Mouse (Mus musculus): ENCODE data around the gene Olfr815. TPM values are rescaled to one million over a fixed set of nuclear protein-coding genes. Genes with fewer than 3 reads are reported as not detected.

Olfr815 gene
- not detected in 4 replicates for total RNA-seq (2023; ENCODE audit: inconsistent age)

GRCm38 (mm10) chr10:129905767-129906166 is at the start of gene Olfr815:
TSS of gene Olfr815 (minus strand) at chr10:129905867.

GRCm38 (mm10) chr10:129949000-129949399 is 43.3 kb upstream of the Olfr815 start, which contains the start of gene Olfr818:
TSS of gene Olfr818 (minus strand) at chr10:129949100.

GRCm38 (mm10) chr10:129915497-129915896 is 9.8 kb upstream of the Olfr815 start, which contains the start of gene Olfr816:
TSS of gene Olfr816 (minus strand) at chr10:129915597.

GRCm38 (mm10) chr10:129879751-129880150 is 25.9 kb downstream of the Olfr815 start, which contains the start of gene Olfr814:
TSS of gene Olfr814 (minus strand) at chr10:129879851.

GRCm38 (mm10) chr10:129855067-129855466 is 50.6 kb downstream of the Olfr815 start, which contains the start of gene Olfr813:
TSS of gene Olfr813 (plus strand) at chr10:129855367.

Other genes starting within 250 kb of the Olfr815 start
- not detected in 4 replicates for gene Olfr800, start 248.2 kb downstream of the Olfr815 start, total RNA-seq (2023; ENCODE audit: inconsistent age)
- gene Olfr801, start 232.0 kb downstream of the Olfr815 start, total RNA-seq (2023; ENCODE audit: inconsistent age), result not detected in 4 replicates
- gene Olfr802, start 217.7 kb downstream of the Olfr815 start, total RNA-seq (2023; ENCODE audit: inconsistent age), result not detected in 4 replicates
- gene Olfr803, start 211.6 kb downstream of the Olfr815 start, total RNA-seq (2023; ENCODE audit: inconsistent age), result not detected in 4 replicates
- gene Olfr804, start 202.7 kb downstream of the Olfr815 start, total RNA-seq (2023; ENCODE audit: inconsistent age), result not detected in 4 replicates
- gene Olfr805, start 176.5 kb downstream of the Olfr815 start, total RNA-seq (2023; ENCODE audit: inconsistent age), result not detected in 4 replicates
- gene Olfr806, start 163.9 kb downstream of the Olfr815 start, total RNA-seq (2023; ENCODE audit: inconsistent age), result not detected in 4 replicates
- not detected in 4 replicates for gene Olfr807, start 148.1 kb downstream of the Olfr815 start, total RNA-seq (2023; ENCODE audit: inconsistent age)
- not detected in 4 replicates for gene Olfr808, start 140.4 kb downstream of the Olfr815 start, total RNA-seq (2023; ENCODE audit: inconsistent age)
- gene Olfr809, start 131.2 kb downstream of the Olfr815 start, total RNA-seq (2023; ENCODE audit: inconsistent age), result not detected in 4 replicates
- gene Olfr810, start 111.0 kb downstream of the Olfr815 start, total RNA-seq (2023; ENCODE audit: inconsistent age), result not detected in 4 replicates
- gene Olfr811, start 101.5 kb downstream of the Olfr815 start, total RNA-seq (2023; ENCODE audit: inconsistent age), result not detected in 4 replicates
- not detected in 4 replicates for gene Olfr812, start 59.8 kb downstream of the Olfr815 start, total RNA-seq (2023; ENCODE audit: inconsistent age)
- not detected in 4 replicates for gene Olfr813, start 50.5 kb downstream of the Olfr815 start, total RNA-seq (2023; ENCODE audit: inconsistent age)
- not detected in 4 replicates for gene Olfr814, start 26.0 kb downstream of the Olfr815 start, total RNA-seq (2023; ENCODE audit: inconsistent age)
- not detected in 4 replicates for gene Olfr816, start 9.7 kb upstream of the Olfr815 start, total RNA-seq (2023; ENCODE audit: inconsistent age)
- gene Olfr818, start 43.2 kb upstream of the Olfr815 start, total RNA-seq (2023; ENCODE audit: inconsistent age), result not detected in 4 replicates
- not detected in 4 replicates for gene Olfr819, start 61.4 kb upstream of the Olfr815 start, total RNA-seq (2023; ENCODE audit: inconsistent age)
- gene Olfr247, start 70.3 kb upstream of the Olfr815 start, total RNA-seq (2023; ENCODE audit: inconsistent age), result not detected in 4 replicates
- gene Gm10310, start 79.2 kb upstream of the Olfr815 start, total RNA-seq (2023; ENCODE audit: inconsistent age), result not detected in 4 replicates
- gene Olfr820, start 106.8 kb upstream of the Olfr815 start, total RNA-seq (2023; ENCODE audit: inconsistent age), result not detected in 4 replicates
- not detected in 4 replicates for gene Olfr821, start 124.5 kb upstream of the Olfr815 start, total RNA-seq (2023; ENCODE audit: inconsistent age)
- gene Olfr822, start 165.3 kb upstream of the Olfr815 start, total RNA-seq (2023; ENCODE audit: inconsistent age), result not detected in 4 replicates
- not detected in 4 replicates for gene Olfr823, start 209.5 kb upstream of the Olfr815 start, total RNA-seq (2023; ENCODE audit: inconsistent age)
- not detected in 4 replicates for gene Olfr824, start 224.1 kb upstream of the Olfr815 start, total RNA-seq (2023; ENCODE audit: inconsistent age)